Mouse (Mus musculus): Measurements from ENCODE around the gene Gm29133. TPM values are rescaled to one million over a fixed set of nuclear protein-coding genes. Genes with fewer than 3 reads are reported as not detected.

Gm29133 gene
- not detected in 2 replicates for polyA plus RNA-seq (2012; rRNA removed)
- not detected in 2 replicates for polyA plus RNA-seq (2014; fragmentation: Nextera tagmentation; extraction: Ambion mirVana)

DNA sequence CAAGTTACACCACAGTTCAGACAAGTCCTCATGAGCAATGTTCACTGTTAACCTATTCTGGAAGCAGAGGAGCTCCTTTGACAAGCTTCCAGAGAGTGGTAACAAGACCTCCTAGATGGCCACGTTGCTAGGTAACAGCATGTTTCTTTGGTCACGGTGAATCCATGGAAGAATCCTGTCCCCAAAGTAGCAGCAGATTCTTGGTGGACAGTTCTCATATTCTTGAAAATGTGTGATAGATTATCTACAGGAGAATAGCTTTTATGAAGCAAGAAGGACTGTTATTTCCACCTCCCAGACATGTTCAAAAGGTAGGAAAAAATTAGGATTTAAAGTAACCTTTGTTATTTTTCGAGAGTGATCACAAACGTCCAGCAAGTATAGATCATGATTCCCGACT, at the start of gene Gm29133:
Gene Gm29133, plus strand, starts transcription at position 301 of the 400 bp plus-strand sequence.
- WGBS (ENCODE audit: insufficient replicate concordance) = 55% methylated on average over 5 of the region's 5 CpGs
- TF ChIP-seq CTCF (IDR thresholded peaks at IDR 0.05; ENCODE audit: low read depth) (no peak), EP300 (IDR thresholded peaks at IDR 0.05; ENCODE audit: low read depth) (no peak)
- no peaks in the 10 kb centered on the region for H3K9me3 ChIP-seq (ENCODE audit: control insufficient read depth, low read length)

GRCm38 (mm10) chr3:75699088-75699487, 48.9 kb upstream of the Gm29133 start:
- WGBS (ENCODE audit: insufficient replicate concordance) = 55% methylated on average over 3 of the region's 3 CpGs
- DNase-seq (ENCODE audit: low read depth in 3 of 3, low spot score in 3 of 3) (no peak), ATAC-seq (ENCODE audit: insufficient read depth) (no peak)
- TF ChIP-seq CTCF (IDR thresholded peaks at IDR 0.05; ENCODE audit: low read depth) = no peak
- TF ChIP-seq EP300 (IDR thresholded peaks at IDR 0.05; ENCODE audit: low read depth) = no peak
- no peaks in the 10 kb centered on the region for H3K4me1 ChIP-seq (replicated peaks; ENCODE audit: control insufficient read depth in 2 of 2, insufficient read depth in 2 of 2, low read length in 1 of 2)
- H3K36me3 ChIP-seq (replicated peaks; ENCODE audit: control insufficient read depth, insufficient read depth, low read depth) = no peaks in the 10 kb centered on the region
- H3K9me3 ChIP-seq (ENCODE audit: control insufficient read depth, low read length) = no peaks in the 10 kb centered on the region
- no peaks in the 10 kb centered on the region for H3K27me3 ChIP-seq (ENCODE audit: control insufficient read depth, insufficient read depth, low read length)
- no peak overlapping the region for H3K4me3 ChIP-seq (ENCODE audit: insufficient read depth in 1 of 2, low read depth in 2 of 2, low read length in 2 of 2)
- no peak overlapping the region for H3K9ac ChIP-seq (replicated peaks)
- H3K4me2 ChIP-seq (ENCODE audit: low read depth) = no peak overlapping the region
- H3K27ac ChIP-seq = no peak overlapping the region

More for the DNA sequence above, at the start of gene Gm29133:
- no peaks in the 10 kb centered on the region for H3K27me3 ChIP-seq (ENCODE audit: control insufficient read depth, insufficient read depth, low read length)
- no peaks in the 10 kb centered on the region for H3K4me1 ChIP-seq (replicated peaks; ENCODE audit: control insufficient read depth in 2 of 2, insufficient read depth in 2 of 2, low read length in 1 of 2)
- no peak within 1 kb of the TSS for H3K9ac ChIP-seq (replicated peaks)
- DNase-seq (ENCODE audit: low read depth in 3 of 3, low spot score in 3 of 3) = no peak
- H3K4me2 ChIP-seq (ENCODE audit: low read depth) = no peak within 1 kb of the TSS
- no peaks in the 10 kb centered on the region for H3K36me3 ChIP-seq (replicated peaks; ENCODE audit: control insufficient read depth, insufficient read depth, low read depth)
- H3K4me3 ChIP-seq (ENCODE audit: insufficient read depth in 1 of 2, low read depth in 2 of 2, low read length in 2 of 2) = no peak within 1 kb of the TSS
- no peak for ATAC-seq (ENCODE audit: insufficient read depth)
- H3K27ac ChIP-seq = no peak within 1 kb of the TSS

- Histone ChIP-seq H3K9ac (replicated peaks) (no peak overlapping the region), H3K4me3 (ENCODE audit: insufficient read depth in 1 of 2, low read depth in 2 of 2, low read length in 2 of 2) (no peak overlapping the region), H3K27ac (no peak overlapping the region), H3K4me2 (ENCODE audit: low read depth) (no peak overlapping the region), H3K36me3 (replicated peaks; ENCODE audit: control insufficient read depth, insufficient read depth, low read depth) (no peaks in the 10 kb centered on the region), H3K9me3 (ENCODE audit: control insufficient read depth, low read length) (no peaks in the 10 kb centered on the region), H3K27me3 (ENCODE audit: control insufficient read depth, insufficient read depth, low read length) (no peaks in the 10 kb centered on the region), H3K4me1 (replicated peaks; ENCODE audit: control insufficient read depth in 2 of 2, insufficient read depth in 2 of 2, low read length in 1 of 2) (no peaks in the 10 kb centered on the region)
- TF ChIP-seq EP300 (IDR thresholded peaks at IDR 0.05; ENCODE audit: low read depth) (no peak), CTCF (IDR thresholded peaks at IDR 0.05; ENCODE audit: low read depth) (no peak)
- 50% methylated on average over 3 of the region's 3 CpGs for WGBS (ENCODE audit: insufficient replicate concordance)
- ATAC-seq (ENCODE audit: insufficient read depth) (no peak), DNase-seq (ENCODE audit: low read depth in 3 of 3, low spot score in 3 of 3) (no peak)
These were observed 46.7 kb upstream of the Gm29133 start for GRCm38 (mm10) chr3:75701336-75701735.

DNA sequence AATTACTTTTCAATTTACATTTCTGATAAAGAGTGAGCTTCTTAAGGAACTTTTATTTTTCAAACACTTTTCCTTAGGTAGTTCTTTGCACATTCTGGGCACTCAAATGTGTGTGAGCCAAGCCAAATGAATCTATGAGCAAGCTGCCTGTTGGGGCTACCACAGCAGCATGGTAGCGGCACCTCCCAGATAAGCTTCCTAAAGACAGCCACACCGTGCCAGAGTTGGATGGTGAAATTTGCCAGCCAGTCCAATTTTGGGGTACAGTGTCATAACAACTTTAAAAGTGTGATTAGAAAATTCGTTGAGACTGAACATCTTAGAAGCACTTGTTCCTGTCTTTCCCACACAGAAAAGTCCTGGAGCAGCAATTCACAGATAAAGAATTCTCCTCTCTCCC, 41.5 kb upstream of the Gm29133 start:
- no peak for DNase-seq (ENCODE audit: low read depth in 3 of 3, low spot score in 3 of 3)
- H3K4me2 ChIP-seq (ENCODE audit: low read depth) = no peak overlapping the region
- no peaks in the 10 kb centered on the region for H3K9me3 ChIP-seq (ENCODE audit: control insufficient read depth, low read length)
- no peak overlapping the region for H3K9ac ChIP-seq (replicated peaks)
- H3K36me3 ChIP-seq (replicated peaks; ENCODE audit: control insufficient read depth, insufficient read depth, low read depth) = no peaks in the 10 kb centered on the region
- H3K27ac ChIP-seq = no peak overlapping the region
- 42% methylated on average over 3 of the region's 3 CpGs for WGBS (ENCODE audit: insufficient replicate concordance)
- TF ChIP-seq EP300 (IDR thresholded peaks at IDR 0.05; ENCODE audit: low read depth) (no peak), CTCF (IDR thresholded peaks at IDR 0.05; ENCODE audit: low read depth) (no peak)
- no peaks in the 10 kb centered on the region for H3K4me1 ChIP-seq (replicated peaks; ENCODE audit: control insufficient read depth in 2 of 2, insufficient read depth in 2 of 2, low read length in 1 of 2)
- no peak overlapping the region for H3K4me3 ChIP-seq (ENCODE audit: insufficient read depth in 1 of 2, low read depth in 2 of 2, low read length in 2 of 2)
- no peaks in the 10 kb centered on the region for H3K27me3 ChIP-seq (ENCODE audit: control insufficient read depth, insufficient read depth, low read length)
- ATAC-seq (ENCODE audit: insufficient read depth) = no peak

DNA sequence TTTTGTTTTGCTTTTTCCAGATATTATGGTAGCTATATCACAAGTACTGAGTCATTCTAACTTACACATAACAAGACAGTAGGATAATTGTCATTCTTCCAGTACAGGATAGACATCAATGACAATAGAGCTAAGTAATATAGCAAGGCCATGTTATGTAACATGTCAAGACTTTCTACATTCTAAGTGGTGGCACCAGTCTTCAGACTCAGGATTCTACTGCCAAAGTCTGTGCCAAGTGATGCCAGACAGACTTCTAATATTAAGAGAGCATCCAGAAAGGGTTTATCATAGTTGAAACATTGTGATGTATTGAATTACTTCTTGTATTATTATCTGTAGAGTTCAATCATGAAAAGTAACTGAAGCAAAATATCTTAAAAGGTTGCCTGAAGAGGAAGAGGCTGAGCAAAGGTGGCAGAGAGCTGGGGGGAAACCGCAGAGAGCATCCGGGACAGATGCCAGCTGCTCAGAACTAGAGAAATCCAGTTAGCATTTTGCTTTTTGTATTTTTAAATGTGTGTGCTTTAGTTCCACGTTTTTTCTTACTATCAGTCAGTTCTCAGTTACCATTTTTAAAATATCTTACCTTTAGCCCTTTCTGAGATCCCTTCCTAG, 34.2 kb upstream of the Gm29133 start:
- Histone ChIP-seq H3K27me3 (ENCODE audit: control insufficient read depth, insufficient read depth, low read length) (no peaks in the 10 kb centered on the region), H3K36me3 (replicated peaks; ENCODE audit: control insufficient read depth, insufficient read depth, low read depth) (no peaks in the 10 kb centered on the region), H3K9me3 (ENCODE audit: control insufficient read depth, low read length) (no peaks in the 10 kb centered on the region), H3K27ac (no peak overlapping the region), H3K4me1 (replicated peaks; ENCODE audit: control insufficient read depth in 2 of 2, insufficient read depth in 2 of 2, low read length in 1 of 2) (no peaks in the 10 kb centered on the region), H3K4me3 (ENCODE audit: insufficient read depth in 1 of 2, low read depth in 2 of 2, low read length in 2 of 2) (no peak overlapping the region), H3K9ac (replicated peaks) (no peak overlapping the region), H3K4me2 (ENCODE audit: low read depth) (no peak overlapping the region)
- DNase-seq (ENCODE audit: low read depth in 3 of 3, low spot score in 3 of 3) (no peak), ATAC-seq (ENCODE audit: insufficient read depth) (no peak)
- TF ChIP-seq EP300 (IDR thresholded peaks at IDR 0.05; ENCODE audit: low read depth) = no peak
- no peak for TF ChIP-seq CTCF (IDR thresholded peaks at IDR 0.05; ENCODE audit: low read depth)
- 62% methylated on average over 3 of the region's 3 CpGs for WGBS (ENCODE audit: insufficient replicate concordance)

All from liver, embryonic 14.5 days (tissue).